Mouse (Mus musculus) bone marrow macrophage, adult 2 months (primary cell): ENCODE measurements around the gene Kbtbd4.

Experiments
- CTCF ChIP-seq: IDR thresholded peaks from 2 replicates; pipeline ENCODE4 v1.5.1; 2012; ENCODE audit warnings: low read depth, mild to moderate bottlenecking, low read length, moderate library complexity
- POLR2A ChIP-seq: IDR thresholded peaks from 2 replicates; pipeline ENCODE4 v1.6.1; 2012; ENCODE audit warnings: mild to moderate bottlenecking, low read depth, low read length, borderline replicate concordance

DNA sequence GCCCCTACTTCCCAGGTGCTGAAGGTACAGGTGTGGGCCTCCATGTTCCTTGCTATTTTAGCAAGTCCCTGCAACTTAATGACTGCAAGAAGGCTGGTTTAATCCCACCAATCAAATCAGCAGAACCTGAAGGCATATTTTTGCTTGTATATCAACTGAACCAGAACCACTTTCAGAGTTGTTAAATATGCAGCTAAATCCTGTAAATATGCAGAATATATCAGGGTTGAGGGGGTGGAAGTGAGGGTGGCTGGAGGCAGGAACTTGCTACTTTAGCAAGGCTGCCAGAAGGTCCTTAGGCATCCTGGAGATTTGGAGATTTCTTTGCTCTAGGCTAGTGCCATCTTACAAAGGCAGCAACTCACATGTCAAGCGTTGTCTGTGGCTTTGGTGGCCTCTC, 11.0 kb downstream of the Kbtbd4 start:
- no peak for TF ChIP-seq CTCF
- TF ChIP-seq POLR2A, result no peak
